Mouse (Mus musculus) small intestine, adult 2 months (tissue): ENCODE results near the gene Nr3c2.

Experiments
- CTCF ChIP-seq: fragments of 200-500 bp; IDR thresholded peaks from 2 replicates; pipeline ENCODE4 v1.5.1; 2012; ENCODE audit warnings: low read depth, mild to moderate bottlenecking, control low read depth, inconsistent platforms, low read length, moderate library complexity, mixed read lengths; ENCODE audit not compliant: insufficient replicate concordance, insufficient read length; ENCODE audit errors: extremely low read depth
- POLR2A ChIP-seq: fragments of 200-500 bp; IDR thresholded peaks from 2 replicates; pipeline ENCODE4 v1.6.1; 2012; ENCODE audit warnings: low read depth, mild to moderate bottlenecking, control low read depth, inconsistent platforms, low read length, moderate library complexity

GRCm38 (mm10) chr8:77213893-77214464 lies 314.7 kb downstream of the Nr3c2 start:
- TF ChIP-seq CTCF, result no peak
- TF ChIP-seq POLR2A, result no peak
